Mouse (Mus musculus): Measurements from ENCODE around the gene Fnip2.
A peak's percentile ranks its signal among the peaks of the same experiment; 100 is the strongest.
"Not testable (repeated sequence)": the region's sequence is repeated elsewhere in the genome, so short reads cannot be mapped to it uniquely, and the experiment has no call there.

Gene Fnip2

DNA sequence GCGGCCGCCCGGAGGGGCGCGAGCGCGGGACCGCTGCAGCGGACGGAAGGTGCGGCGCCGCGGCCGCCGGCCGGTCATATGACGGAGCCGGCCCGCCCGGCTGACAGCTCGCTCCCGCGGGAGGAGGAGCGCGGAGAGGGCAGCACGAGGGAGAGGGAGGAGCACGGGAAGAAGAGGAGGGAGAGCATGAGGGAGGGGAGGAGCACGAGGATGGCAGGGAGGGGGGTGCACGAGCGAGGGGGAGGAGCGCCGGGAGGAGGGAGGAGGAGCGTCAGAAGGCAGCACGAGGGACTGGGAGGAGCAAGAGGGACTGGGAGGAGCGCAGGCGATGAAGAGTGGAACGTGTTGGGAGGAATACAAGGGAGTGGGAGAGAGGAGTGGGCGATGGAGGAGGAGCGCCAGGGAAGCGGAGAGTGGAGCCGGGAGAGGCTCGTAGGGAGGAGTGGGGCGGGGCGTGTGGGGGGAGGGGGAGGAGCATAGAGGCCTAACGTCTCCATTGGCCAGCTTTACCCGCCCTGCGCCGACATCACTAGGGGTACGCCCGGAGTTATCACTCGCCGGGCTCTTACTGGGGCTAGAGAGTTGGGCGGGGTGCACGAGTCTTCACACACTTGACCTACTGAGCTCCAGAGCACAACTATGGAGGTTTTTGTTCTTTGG lies at the start of gene Fnip2:
TSS of gene Fnip2 (minus strand) at position 94 of the 660 bp plus-strand sequence.
- peak; percentile 88 for DNase-seq

DNA sequence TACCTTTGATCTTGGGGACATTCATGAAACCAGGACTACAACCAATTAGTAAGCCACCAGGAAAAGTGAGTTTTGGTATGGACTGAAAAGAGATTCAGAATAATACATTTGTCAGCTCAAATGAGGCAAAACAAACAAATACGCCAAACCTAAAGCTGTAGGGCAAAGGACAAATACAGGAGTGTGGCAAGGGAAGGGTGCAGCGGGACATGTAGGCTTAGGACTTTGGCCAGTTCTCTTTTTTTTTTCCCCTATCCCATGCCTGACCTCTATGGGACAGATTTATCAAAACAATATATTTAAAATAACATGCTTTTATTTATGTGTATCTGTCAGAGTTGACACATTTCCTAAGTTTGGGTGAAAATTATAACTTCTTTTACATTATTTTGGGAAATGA lies 42.3 kb upstream of the Fnip2 start:
- DNase-seq: no peak

DNA sequence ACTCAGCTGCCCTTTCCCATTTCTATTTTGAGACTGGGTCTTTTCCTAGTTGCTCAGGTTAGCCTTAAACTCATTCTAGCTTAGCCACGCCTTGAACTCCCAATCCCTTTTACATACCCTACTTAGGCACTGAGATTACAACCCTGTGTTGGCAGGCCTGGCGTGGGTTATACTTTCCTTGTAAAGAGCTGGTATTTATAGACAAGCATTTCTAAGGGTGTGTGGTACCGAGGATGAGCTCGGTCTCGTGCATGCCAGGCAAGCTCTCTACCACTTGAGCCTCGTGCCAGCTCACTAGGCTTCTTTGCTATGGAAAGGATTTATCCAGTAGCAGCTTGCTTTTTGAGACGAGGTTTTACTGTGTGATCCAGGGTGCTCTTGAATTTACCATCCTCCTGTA lies 27.9 kb upstream of the Fnip2 start:
- no peak for DNase-seq

DNA sequence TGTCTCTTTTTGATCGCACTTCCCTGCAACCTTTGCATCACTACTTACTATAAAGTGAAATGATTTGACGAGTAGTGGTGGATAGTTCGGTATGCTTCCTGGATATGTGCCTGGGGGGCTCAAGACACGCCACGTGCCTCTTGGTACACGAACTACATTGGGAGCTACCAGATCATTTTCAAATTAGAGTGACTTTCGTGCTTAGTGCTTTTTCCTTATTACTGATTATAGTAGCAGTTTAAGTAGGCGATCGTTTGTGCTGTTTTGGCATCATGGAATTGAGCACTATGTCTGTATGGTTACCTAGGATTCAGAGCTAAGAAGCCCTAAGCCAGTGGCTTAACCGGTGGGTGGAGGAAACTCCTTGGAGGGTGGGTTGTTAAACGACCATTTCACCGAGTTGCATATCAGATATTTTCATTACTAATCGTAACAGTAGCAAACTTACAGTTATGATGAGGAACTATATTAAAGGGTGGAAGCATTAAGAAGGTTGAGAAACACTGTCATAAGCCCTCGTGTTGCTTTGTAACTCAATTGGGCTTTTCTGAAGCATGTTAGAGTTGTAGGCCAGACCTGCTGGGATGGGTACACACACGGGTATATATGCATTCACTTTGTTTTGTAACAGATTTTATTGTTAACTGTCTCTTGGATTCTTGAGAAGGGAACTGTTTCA lies 24.3 kb upstream of the Fnip2 start:
- DNase-seq: no peak

DNA sequence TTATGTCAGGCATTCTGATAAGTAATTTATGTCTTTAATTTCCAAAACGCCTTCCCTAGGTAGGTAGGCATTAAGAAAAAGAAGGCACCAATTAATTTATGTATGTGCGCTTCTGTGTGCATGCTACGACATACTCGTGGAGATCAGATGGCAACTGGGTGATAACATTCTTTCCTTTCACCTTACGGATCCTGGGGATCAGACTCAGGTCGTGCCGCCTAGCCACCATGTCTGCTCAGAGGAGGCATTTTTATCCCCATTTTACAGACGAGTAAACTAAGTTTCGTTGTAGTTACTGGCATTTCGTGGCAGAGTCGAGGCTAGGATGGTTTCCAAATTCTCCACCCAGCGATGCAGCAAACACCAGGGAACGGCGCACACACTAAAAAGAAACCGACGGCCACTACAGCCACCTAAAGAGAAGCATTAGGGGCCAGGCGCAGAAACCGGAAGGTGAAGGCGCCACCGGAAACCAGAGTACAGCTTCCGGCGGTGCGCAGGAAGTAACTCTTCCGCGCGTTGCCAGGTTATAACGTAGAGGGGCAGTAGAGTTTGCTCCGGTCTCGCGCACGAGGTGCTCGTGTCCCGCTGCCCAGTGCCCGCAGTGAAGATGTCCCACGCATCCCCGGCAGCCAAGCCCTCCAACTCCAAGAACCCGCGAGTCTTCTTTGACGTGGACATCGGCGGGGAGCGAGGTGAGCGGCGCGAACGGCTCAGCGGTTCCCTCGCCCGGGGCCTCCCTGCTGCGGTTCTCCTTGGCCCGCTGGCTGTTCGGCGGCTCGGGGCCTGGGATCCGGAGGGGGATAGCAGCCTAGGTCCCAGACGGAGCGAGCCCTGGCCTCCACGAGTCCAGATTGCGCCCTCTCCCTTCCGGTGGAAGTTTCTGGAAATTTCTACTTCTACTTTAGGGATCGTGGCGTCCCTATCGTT lies 23.5 kb upstream of the Fnip2 start, which contains the start of gene Ppid:
TSS of gene Ppid (plus strand) at position 480 of the 930 bp plus-strand sequence.
- peak; percentile 78 for DNase-seq

DNA sequence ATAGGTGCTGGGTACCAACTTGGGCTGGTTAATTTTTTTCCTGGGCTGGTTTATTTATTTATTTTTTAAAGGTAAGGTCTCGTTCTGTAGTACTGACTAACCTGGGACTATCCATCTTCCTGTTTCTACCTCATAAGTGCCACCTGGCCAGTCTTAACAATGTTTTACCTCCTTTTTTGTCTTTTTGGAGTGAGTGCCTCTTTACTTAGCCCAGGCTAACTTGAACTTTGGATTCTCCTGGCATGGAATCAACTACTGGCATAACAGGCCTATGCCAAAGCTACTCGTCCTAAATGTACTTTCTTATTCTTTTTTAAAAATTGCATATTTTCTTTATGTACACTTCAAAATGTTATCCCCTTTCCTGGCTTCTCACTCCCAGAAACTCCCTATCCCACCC lies 22.1 kb upstream of the Fnip2 start:
- no peak for DNase-seq

DNA sequence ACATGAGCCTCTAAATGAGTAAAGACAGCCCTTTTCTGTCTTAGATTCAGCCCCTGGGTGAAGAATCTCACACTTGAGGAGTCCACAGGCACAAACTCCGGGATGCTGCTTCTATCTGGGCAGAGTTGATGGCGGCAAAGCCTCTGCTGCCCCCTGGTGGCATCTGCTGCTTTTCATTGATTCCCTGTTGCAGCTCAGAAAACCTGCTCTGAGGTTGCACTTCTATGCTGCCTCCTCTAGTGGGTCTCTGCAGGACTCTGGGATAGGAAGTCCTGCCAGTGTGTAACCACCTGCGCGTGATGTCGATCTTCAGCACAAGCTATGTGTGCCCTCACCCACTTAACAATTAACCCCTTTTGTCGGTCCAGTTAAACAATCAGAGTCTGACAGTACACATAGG lies 19.2 kb upstream of the Fnip2 start:
- DNase-seq: peak; percentile 90

DNA sequence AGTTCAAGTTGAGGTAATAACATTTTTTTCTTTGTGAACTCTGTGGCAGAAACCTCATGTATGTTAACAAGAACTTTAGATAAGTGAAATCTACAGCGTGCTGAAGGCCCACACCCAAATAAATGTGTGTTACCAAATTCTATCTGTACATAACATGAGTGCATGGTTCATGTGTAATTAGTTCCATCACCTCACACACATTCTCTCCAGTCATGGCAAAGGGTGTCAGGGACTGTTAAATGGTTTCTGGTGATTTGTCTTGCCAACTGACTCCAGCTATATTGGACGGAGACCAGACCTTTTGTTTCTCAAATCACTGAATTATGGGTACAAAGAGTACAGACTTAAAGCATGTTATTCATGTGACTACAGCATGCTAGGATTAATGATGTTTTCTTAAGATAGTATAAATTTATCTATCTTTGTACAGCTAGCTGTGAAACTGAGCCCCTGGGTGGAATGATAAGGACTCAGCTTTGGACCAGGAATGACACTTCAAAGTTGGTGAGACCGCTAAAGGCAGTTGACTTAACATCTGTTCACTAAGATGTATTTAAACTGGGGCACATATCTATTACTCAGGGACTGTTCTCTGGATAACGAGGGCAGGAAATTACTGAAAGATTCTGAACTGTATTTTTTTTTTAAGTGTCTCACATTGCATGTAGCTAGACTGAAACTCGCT lies 12.4 kb upstream of the Fnip2 start:
- no peak for DNase-seq

DNA sequence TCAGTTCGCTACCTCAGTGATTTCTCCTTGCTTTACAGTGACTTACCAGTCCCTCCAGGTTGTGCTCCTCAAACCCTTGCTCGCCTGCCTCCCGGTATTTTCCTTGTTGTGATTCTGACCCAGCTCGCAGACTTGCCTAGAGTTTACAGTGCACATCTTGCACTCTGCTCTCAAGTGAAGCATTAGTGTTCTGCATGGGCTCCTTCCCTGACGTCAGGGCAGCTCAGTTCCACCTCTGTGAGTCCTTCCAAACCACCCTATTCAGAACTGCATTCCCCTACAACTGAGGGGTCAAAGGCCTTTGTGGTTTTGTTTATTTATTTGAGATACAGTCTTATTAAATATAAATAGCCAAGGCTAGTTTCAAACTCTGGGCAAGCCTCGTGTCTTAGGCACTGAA lies 10.6 kb upstream of the Fnip2 start:
- no peak for DNase-seq

DNA sequence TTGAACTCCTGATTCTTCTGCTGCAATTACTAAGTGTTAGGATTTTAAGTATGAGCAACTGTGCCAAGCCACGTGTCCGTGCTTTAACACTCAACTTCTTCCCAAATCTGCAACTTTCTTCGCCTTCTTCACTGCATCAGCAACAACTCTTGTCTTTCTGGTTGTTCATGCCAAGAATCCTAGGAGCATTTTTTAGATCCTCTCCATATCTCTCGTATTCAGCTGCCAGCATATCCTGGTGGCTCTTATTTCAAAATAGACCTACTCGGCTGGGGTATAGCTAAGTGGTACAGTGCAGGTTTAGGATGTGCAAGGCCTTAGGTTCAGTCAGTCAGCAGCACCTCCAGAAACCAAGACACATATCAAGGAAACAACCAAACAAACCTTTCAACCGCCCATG lies 10.0 kb upstream of the Fnip2 start:
- DNase-seq: no peak

DNA sequence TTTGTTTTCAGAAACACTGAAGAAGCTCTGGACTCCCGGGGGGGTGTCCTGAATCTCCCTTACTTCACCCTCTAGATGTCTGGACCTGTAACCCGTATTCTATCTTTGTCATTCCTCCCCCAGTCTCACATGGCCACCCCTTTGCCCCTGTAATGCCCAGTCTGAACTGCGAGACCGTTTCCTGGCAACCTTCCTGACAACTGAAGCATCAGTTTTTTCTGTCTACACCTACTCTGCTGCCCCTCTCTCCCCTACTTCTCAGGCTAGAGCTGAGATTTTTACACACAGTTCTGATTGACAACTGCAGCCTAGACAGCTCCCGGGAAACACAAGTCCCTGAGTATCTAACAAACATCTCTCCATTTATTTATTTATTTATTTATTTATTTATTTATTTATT lies 9.3 kb upstream of the Fnip2 start:
- no peak for DNase-seq

DNA sequence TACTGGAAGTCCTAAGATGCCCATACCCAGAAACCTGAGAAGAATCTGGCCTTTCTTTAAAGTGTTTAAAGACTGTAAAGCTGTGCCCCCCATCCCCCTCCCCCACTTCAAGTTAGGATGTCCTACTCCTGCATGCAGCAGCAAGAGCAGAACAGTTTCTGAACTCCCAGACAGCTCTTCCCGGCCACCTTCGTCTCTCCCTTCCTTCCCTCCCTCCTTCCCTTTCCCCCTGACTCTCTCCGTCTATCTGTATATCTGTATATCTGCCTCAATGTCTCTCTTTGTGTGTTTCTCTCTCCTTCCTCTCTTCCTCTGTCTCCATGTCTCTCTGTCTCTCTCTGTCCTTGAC lies 8.8 kb upstream of the Fnip2 start:
- no peak for DNase-seq

DNA sequence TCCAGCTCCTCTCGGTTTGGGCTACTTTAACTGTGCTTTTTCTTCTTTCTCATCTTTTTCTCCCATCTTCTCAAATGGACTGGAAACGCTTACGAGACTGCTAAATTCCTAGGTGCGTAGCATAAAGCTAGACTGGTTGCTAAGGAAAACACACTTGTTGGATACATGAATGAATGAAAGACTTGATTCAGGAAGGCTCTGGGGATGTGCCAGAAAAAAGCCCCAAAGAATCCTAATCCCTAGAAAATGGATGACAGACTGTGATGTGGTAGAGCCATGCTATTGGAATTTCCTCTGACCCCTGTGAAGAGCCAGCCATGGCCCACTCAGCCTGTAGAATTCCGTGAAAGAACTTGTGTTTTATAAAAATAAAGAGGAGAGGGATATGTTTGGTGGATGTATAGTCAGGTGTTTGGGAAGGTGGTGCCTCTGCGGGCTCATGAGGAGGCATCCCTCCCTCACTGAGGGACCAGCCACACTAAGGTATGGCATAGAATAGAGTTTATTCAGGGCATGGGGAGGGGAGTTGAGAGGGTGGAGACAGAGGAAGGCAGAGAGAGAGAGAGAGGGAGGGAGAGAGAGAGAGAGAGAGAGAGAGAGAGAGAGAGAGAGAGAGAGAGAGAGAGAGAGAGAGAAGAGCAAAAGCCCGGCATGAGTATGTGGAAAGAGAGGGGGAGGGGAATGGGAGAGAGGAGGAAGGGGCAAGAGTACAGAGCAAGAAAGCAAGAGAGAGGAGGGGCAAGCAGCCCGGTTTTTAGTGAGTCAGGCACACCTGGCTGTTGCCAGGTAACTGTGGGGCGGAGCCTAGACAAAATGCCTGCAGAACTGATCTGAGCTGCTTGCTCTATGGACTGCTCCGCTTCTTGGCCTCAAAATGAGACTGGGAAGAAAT lies 8.2 kb upstream of the Fnip2 start:
- DNase-seq: no peak

DNA sequence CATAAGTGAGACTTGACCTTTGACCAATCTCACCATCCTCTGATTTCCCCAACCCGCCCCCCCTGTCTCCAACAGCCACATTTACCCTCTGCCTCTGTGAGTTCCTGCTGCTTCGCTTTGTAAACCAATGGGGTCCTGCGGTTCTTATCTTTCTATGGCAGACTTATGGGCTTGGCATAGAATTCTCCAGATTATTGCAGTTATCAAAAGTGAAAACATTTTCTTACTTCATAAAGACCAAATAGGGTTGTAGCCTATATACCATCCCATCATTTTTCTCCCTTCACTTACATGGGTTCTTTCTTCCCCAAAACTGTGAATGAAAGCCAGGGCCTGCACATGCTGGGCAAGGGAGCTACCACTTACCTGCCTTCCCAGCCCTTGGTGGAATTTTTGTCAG lies 6.7 kb upstream of the Fnip2 start:
- no peak for DNase-seq

DNA sequence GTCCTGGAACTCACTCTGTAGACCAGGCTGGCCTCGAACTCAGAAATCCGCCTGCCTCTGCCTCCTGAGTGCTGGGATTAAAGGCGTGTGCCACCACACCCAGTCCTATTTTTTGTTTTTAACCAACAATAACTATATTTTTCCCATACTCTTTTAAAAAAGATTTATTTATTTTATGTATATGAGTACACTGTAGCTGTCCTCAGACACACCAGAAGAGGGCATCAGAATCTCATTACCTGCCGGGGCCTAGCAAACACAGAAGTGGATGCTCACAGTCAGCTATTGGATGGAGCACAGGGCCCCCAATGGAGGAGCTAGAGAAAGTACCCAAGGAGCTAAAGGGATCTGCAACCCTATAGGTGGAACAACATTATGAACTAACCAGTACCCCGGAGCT lies 5.8 kb upstream of the Fnip2 start:
- DNase-seq: not testable (repeated sequence)

DNA sequence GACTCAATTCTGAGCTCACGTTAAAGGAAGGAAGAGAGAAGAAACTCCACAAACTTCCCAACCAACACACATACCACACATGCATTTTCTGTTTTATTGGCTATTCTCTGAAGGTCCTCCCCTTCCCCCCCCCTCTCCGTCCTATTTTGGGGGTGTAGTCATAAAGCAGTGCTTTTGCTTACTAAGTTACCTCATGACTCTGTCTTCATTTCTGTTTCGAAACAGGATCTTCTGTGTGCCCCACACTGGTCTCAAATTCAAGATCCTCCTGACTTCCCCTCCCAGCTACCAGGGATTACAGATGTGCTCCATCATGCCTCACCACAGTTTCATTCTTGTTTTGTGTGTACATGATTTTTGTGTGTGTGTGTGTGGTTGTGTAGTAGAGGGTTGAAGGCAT lies 4.8 kb upstream of the Fnip2 start:
- no peak for DNase-seq

DNA sequence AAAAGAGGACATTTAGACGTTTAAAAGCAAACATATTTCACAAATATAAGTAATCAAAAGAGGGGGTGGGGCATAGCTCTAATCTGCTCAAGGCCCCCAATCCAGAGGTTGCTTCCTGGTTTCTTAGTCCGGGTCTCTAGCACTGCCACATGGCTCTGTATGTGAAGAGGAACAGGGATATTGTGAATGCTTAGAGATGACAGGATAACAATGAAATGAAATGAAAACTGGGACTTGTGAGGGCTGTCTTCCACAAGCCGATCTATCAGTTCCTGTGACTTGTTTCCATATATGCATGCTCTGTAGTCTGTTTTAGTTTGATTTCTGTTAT lies 1.7 kb upstream of the Fnip2 start:
- no peak for DNase-seq

DNA sequence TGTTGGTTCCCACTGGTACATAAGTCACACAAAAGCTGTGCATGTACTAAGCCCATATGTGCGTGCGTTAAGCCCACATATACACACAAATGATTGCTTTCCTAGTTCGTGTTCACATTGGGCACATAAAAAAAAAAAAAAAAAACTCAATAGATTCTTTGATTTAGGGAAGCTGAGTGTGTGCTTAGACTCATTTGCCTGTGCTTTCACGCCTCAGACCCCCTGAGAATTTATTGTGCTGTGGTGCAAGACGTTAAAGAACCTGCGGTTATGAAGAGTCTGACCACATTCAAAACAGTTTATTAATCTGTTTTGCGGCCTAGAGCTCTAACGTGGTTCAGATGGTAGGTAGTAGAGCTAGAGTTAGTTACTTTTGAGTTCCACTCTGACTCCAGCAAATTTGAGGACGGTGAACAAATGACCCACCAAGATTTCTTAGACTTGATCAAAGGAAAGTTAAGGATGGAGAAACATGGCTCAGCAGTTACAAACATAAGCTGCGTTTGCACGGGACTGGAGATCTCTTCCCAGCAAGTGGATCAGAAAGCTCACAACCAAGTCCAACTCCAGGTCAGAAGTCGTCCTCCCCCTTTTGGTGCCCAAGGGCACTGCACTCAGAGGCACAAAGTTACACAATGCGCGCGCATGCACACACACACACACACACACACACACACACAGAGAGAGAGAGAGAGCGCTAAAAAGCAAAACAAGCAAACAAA lies 1.2 kb upstream of the Fnip2 start:
- DNase-seq: no peak

DNA sequence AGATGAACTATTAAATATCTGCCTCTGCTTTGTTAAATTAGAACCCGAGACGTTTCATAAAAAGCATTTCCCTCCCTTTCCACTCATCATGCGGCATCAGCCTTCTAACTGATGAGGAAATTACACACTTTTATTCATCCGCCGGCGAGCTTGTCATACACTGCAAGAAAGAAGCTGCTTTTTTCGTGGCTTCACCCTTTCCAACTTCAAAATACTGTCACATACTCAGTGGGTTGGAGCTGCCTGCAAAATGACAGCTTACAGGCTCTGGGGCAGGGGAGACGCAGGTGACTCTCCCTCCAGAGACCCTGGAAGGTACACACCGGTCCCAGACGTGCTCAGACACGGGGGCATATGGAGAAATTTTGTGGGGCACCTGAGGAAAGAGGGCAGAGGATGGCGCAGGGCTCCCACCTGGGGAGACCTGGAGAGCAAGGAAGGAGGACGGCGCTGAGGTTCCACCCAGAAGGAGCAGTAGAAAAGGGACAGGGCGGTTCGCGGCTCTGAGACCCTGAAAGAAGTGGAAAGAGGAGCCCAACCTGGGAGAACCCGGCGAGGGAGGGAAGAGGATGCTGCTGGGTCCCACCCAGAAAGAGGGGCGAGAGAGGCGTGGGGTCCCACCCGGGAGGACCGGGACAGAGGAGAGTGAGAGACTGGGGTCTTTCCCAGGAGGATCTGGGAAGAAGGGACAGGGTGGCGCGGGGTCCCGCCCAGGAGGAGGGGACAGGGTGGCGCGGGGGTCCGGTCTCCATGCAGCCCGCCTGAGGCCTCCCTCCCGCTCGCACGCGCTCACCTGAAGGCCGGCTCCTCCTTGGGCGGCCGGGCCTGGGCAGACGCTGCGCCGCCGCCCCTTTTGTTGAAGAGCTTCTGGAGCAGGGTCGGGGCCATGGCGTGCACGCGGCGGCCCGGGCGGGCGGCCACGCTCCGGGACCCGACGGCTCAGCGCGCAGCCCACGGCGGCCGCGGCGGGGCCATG lies 592 bp downstream of the Fnip2 start:
- peak; percentile 32 for DNase-seq

DNA sequence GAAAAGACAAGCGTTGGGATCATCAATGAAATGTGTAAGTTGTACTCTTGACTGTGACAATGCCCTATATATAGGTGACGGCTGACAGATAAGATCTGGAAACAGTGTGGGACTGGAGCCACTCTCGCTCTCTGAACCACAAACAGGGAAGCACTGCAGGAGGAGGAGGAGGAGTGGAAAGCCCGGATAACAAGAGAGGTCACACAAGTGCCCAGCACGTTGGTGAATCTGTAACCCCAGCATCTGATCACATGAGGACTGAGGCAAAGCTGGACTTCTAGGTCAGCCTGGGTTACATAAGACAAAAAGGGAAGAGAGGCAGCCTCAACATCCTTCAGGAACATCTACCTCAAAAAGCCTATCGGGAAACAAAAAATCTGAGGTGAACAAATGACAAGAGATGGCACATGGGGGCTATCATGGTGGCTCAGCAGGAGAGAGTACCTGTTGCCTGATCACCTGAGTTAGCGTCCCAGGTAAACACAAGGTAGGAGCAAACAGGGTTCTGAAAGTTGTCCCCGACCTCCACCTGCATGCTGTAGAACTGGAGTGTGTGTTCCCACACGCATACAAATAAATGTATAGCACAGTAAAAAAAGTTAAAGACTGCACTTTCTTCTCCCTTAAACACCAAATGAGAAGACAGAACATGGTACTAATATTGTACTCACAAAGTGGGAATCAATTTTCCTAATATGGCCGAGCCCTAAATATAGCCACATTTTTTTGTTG lies 2.6 kb downstream of the Fnip2 start:
- DNase-seq: no peak

Data from right cerebral cortex, postnatal 14 days (tissue).